Mouse (Mus musculus): Measurements from ENCODE around the gene Nmur1.

Gene Nmur1

GRCm38 (mm10) chr1:86426128-86426527, at the start of gene Nmur1, which contains the start of gene Tex44:
Gene Nmur1, minus strand, starts transcription at chr1:86426228.
Gene Tex44, plus strand, starts transcription at chr1:86426329.
- DNase-seq: no peak

- DNase-seq: no peak
Measured at GRCm38 (mm10) chr1:86473109-86473760, 47.2 kb upstream of the Nmur1 start.

GRCm38 (mm10) chr1:86472197-86472952, 46.3 kb upstream of the Nmur1 start:
- peak; percentile 23 to 38 for DNase-seq

GRCm38 (mm10) chr1:86471504-86471961, 45.5 kb upstream of the Nmur1 start:
- peak; percentile 32 to 34 for DNase-seq

DNA sequence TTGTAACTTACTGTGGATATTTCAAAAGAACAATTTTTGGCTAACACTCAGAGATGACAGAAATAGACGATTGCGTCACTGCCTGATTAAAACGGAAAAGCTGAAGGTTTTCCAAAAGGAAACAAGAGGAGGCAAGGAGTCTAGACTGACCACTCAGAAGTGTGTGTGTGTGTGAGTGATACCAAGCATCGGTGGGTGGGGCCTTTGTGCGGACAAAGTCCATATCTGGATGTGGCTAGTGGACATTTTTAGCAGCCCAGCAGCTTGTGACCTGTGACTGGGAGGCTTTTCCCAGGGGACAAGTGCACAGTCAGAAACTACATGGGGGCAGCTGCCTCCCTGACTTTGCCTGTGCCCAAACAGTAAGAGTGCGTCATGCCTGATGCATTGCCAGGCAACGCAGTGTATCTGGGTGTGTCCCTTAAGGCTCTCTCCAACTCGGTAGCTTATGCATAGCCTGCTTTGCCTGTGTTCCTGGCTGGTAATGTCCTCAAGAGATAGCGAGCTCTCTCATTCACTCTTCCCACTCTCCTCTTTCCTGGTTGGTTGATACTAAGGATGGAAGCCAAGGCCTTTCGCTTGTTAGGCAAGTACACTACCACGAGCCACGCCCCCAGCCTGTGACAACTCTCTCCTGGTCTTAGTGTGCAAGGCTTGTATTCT, 44.6 kb upstream of the Nmur1 start:
- no peak for DNase-seq

DNA sequence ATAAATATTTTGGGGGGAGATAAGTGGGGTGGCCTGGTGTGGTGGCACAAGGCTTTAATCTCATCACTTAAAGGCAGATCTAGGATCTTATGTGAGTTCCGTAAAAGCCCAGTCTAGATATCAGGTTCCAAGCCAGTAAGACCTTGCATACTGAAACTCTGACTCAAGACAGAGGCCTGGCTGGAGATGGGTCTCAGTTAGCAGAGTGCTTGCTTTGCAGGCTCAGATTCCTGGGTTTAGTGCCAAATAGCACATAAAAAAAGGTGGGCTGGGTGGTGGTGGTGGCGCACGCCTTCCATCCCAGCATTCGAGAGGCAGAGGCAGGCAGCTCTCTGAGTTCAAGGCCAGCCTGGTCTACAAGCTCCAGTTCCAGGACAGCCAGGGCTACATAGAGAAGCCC, 43.8 kb upstream of the Nmur1 start:
- no peak for DNase-seq

GRCm38 (mm10) chr1:86467416-86467815, 41.4 kb upstream of the Nmur1 start:
- no peak for DNase-seq

DNA sequence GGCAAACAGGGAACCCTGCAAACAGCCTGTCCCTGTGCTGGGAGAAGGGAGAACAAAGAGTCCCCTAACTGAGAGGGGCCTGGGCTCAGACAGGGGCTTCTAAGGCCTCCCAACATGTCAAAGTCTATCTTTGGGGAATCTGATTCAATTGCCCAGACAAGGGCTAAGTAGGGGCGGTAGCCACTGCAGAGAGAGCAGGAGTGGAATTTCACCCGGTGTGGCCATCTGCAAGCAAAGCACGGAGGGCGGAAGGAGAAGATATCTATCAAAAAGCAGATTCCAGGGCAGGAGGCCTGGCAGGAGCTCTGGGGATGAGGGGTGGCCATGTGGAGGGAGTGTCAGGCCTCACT, 38.8 kb upstream of the Nmur1 start:
- no peak for DNase-seq

DNA sequence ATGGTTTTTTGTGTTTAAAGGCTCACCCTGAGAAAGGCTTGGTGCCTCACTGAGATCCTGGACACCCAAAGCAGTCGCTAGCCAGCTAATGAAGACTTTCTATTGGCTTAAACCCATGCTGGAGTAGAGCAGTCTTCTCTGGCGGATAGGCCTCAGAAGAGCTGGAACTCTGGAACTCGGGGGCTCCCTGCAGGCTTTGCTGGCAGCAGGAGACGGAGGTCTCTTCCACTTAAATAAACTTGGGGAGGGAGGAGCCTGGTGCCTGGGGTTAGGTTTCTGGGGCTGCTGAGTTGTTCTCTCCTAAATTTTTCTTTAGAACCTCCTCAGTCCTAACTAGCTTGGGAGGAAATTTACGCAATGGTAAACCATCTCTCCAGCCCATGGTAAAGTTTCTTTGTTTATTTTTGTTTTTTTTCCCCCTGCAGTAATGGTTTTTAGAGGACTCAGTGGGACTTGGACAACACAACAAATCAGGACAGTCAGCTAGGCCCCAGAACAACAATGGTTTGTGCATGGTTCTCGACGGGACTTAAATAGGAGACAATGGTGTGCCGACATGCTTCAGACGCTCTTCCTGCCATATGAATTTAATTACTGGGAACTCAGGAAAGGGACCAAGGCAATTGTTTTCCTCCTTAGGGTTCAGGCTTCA, 38.3 kb upstream of the Nmur1 start:
- no peak for DNase-seq

- no peak for DNase-seq
Measured at GRCm38 (mm10) chr1:86459371-86459770, 33.3 kb upstream of the Nmur1 start.

DNA sequence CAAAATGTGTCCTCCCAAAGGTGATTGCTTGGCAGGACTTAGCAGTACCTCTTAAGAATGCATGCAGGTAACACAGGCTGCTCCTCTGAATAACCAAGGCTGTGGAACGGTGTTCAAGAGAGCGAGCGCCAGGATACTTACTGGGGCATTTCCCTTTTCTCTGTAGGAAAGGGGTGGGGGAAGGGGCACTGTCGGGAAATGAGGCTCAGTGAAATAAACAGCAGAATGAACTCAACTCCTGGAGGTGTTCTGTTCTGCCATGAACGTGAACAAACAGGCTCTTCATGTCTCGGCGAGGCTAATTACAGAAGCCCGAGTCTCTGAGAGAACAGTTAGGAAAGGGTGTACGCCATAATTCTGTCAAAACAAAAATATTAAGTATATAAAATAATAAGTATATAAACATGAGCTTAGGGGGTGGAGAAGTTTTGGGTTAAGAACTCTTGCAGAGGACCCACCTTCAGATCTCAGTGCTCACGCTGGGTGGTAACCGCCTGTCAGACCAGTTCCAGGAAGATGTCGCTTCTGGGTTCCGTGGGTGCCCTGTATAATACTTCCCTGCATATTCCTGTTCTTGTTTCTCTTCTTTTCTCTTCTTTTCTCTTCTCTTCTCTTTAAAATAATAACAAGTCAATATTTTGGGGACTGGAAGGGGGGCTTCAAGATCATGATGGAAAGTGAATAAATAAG, 31.0 kb upstream of the Nmur1 start:
- DNase-seq: no peak

- DNase-seq: no peak
Measured at GRCm38 (mm10) chr1:86452713-86453112, 26.7 kb upstream of the Nmur1 start.

DNA sequence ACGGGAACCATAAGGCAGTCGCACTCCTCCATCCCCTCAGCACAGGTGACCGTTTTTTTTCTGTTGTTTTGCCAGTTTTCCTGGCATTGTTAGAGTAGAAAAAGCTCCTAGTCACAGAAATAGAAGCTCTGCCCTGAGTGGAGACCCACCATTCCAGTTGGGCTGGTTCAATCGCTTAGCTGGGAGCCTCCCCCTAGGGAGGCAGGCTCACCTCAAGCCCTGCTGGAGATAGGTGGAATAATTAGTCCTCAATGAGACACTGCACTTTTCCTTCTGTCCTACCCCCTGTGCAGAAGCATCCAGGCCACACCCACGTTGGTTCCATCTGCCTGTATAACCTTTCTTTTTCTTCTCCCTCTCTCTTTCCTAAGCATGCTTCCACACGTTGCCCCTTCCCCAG, 23.9 kb upstream of the Nmur1 start:
- DNase-seq: no peak

- DNase-seq: no peak
Measured at GRCm38 (mm10) chr1:86448272-86448671, 22.2 kb upstream of the Nmur1 start.

- DNase-seq: no peak
Measured at GRCm38 (mm10) chr1:86447596-86448171, 21.7 kb upstream of the Nmur1 start.

GRCm38 (mm10) chr1:86443386-86444172, 17.6 kb upstream of the Nmur1 start:
- peak in 1 of 2 experiments; percentile 26 for DNase-seq

DNA sequence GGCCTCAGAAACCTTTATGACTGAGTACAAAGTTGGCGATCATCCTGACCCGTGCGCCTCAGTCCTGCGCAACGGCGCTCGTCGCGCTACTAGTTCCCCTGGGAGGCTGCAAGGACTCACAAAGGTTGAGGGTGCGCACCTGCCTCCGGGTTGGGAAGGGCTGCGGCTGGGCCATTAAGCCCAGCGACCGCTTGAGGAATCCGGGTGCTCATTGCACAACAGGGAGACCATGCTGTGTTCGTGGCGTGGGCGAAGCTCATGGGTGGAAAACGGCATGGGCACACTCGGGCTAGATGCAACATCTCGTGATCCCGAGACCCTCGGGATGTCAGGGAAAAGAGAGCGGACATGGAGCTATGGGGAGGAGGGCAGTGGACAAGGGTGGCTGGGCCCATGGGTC, 16.8 kb upstream of the Nmur1 start:
- DNase-seq: no peak

DNA sequence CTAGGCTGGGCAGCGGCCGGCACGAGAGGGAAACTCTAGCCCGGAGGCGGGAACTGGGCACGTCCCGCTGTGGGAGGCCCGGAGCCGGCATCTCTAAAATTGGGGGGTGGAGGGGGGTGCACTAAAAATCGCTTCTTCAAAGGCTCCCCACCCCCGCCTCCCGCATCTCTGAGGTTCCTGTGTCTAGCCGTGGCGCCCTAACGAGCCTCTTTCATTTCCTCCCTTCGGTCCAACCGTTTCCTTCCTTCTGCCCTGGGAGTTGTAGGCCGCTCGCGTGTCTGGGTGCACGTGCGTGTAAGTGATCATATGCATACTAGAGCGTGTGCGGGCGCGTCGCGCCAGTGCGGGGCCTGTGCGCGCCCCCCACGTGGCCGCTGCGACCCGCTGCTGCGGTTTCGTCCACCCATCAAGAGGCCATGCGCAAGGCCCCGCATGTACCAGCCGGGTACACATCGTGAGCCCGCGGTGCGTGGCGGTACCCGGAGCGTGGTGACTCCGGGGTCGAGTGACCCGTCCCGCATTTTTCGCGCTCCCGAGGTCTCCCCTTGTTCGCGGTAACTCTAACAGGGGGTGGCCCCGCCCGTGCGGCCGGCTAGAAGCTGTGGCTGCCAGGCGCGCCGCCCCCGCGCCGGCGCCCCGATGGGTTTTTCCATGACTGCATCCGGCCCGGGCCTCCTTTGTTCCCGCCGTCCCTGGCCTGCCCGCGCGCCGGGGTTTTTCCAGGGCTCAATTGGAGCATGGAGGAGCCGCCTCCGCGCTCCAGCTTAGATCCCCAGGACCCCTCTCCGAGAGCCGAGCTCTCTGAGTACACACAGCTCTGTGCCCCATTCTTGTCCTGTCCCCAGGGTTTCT, 16.2 kb upstream of the Nmur1 start:
- peak; percentile 84 to 90 for DNase-seq

GRCm38 (mm10) chr1:86441724-86441979, 15.6 kb upstream of the Nmur1 start:
- no peak for DNase-seq

DNA sequence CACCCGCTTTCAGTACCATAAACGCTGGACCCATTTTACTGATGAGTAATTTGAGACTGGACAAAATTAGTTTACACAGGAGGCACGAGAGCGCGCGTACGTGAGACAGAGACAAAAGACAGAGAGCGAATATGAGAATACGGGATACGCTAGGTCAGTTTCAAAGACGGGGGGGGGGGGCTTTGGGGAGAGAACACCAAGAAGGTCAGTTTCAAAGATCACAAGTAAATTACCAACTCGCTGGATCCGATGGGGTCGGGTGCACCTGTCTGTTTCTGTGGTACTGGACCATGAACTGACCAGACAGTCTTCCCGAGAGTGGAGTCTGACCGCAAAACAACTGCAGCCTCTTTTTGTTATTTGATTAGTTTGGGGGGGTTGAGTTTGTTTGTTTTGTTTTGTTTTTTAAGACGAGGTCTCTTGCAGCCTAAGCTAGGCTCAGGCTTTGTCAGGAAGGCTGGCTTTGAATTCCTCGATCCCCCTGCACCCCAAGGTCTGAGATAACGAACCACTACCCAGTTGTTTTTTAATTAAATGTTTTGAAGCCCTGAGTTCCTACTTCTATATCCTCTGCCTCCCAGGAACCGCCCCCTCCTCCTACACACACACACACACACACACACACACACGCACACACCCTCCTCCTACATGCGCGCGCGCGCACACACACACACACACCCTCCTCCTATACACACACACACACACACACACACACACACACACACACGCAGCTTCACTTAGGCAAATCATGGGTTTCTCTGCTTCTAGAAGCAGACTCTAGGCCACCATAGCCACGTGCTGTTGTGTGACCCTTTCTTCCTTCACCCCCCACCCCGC, 15.1 kb upstream of the Nmur1 start:
- DNase-seq: peak; percentile 76 to 82

Data from thymus, postnatal 36 days (tissue).